Mouse (Mus musculus) MEL (cell line): Measurements from ENCODE around the gene Sergef. TPM values are rescaled to one million over a fixed set of nuclear protein-coding genes. Genes with fewer than 3 reads are reported as not detected.
"Not testable (repeated sequence)": the region's sequence is repeated elsewhere in the genome, so short reads cannot be mapped to it uniquely, and the experiment has no call there.

ENCODE experiments used
- DNase-seq: peaks from one replicate; pipeline ENCODE4 v3.0.0; 2011; ENCODE audit warnings: low read depth, low spot score
- H3K27ac ChIP-seq: 2 replicates; pipeline ENCODE4 v1.5.1; 2012; ENCODE audit warnings: low read depth, mild to moderate bottlenecking, control low read depth, low read length, moderate library complexity; ENCODE audit not compliant: control insufficient read depth
- H3K27me3 ChIP-seq, 2 experiments: fragments of 150-350 bp in 1 of 2; sonication (generic) in 1 of 2; 2 replicates each; pipeline ENCODE4 v1.6.1; 2012; ENCODE audit warnings: low read length in 2 of 2, mild to moderate bottlenecking in 2 of 2, improper control_type of control experiment in 1 of 2, moderate library complexity in 1 of 2; ENCODE audit not compliant: insufficient read depth in 2 of 2, control insufficient read depth in 1 of 2
- H3K36me3 ChIP-seq, 2 experiments: 2 replicates each; pipeline ENCODE4 v1.6.1; 2012 to 2014; ENCODE audit warnings: low read length in 2 of 2, improper control_type of control experiment in 1 of 2, inconsistent platforms in 1 of 2, mild to moderate bottlenecking in 1 of 2; ENCODE audit not compliant: insufficient read depth in 2 of 2, control insufficient read depth in 1 of 2
- H3K4me1 ChIP-seq, 2 experiments: fragments of 150-350 bp in 1 of 2; sonication (generic) in 1 of 2; 2 replicates each; pipeline ENCODE4 v1.6.1; 2012; ENCODE audit warnings: low read length in 2 of 2, improper control_type of control experiment in 1 of 2, mild to moderate bottlenecking in 1 of 2; ENCODE audit not compliant: insufficient read depth in 2 of 2, control insufficient read depth in 1 of 2
- H3K4me3 ChIP-seq, 2 experiments: fragments of 150-350 bp in 1 of 2; sonication (generic) in 1 of 2; 2 replicates each; pipeline ENCODE4 v1.5.1; 2012; ENCODE audit warnings: low read depth in 2 of 2, low read length in 2 of 2, mild to moderate bottlenecking in 2 of 2, moderate library complexity in 2 of 2, control low read depth in 1 of 2, improper control_type of control experiment in 1 of 2; ENCODE audit not compliant: control insufficient read depth in 1 of 2, insufficient read depth in 1 of 2
- H3K79me2 ChIP-seq: 2 replicates; pipeline ENCODE4 v1.6.1; 2012; ENCODE audit warnings: mild to moderate bottlenecking, low read length, moderate library complexity; ENCODE audit not compliant: control insufficient read depth, poor library complexity, insufficient read depth
- H3K9ac ChIP-seq: 2 replicates; pipeline ENCODE4 v1.6.1; 2012; ENCODE audit warnings: low read depth, mild to moderate bottlenecking, control low read depth, low read length, moderate library complexity; ENCODE audit not compliant: control insufficient read depth, poor library complexity, severe bottlenecking
- H3K9me3 ChIP-seq: fragments of 150-350 bp; sonication (generic); replicated peaks from 2 replicates; pipeline ENCODE4 v1.6.1; 2012; ENCODE audit warnings: mild to moderate bottlenecking, low read length, improper control_type of control experiment, moderate library complexity; ENCODE audit not compliant: insufficient read depth
- EP300 ChIP-seq, 2 experiments: IDR thresholded peaks; 2 replicates each; pipeline ENCODE4 v1.6.1; 2011; ENCODE audit warnings: improper control_type of control experiment in 2 of 2, low read length in 2 of 2, low read depth in 1 of 2, mild to moderate bottlenecking in 1 of 2
- ETS1 ChIP-seq: IDR thresholded peaks from 2 replicates; pipeline ENCODE4 v1.6.1; 2012; ENCODE audit warnings: low read depth, mild to moderate bottlenecking, inconsistent platforms, low read length, improper control_type of control experiment, moderate library complexity
- HCFC1 ChIP-seq: IDR thresholded peaks from 2 replicates; pipeline ENCODE4 v1.6.1; 2012; ENCODE audit warnings: low read depth, mild to moderate bottlenecking, inconsistent platforms, low read length, improper control_type of control experiment, moderate library complexity
- JUND ChIP-seq: IDR thresholded peaks from 2 replicates; pipeline ENCODE4 v1.6.1; 2011; ENCODE audit warnings: low read depth, mild to moderate bottlenecking, improper control_type of control experiment, low read length
- MAX ChIP-seq: IDR thresholded peaks from 2 replicates; pipeline ENCODE4 v1.6.1; 2011; ENCODE audit warnings: low read length, improper control_type of control experiment
- MAZ ChIP-seq: IDR thresholded peaks from 2 replicates; pipeline ENCODE4 v1.6.1; 2012; ENCODE audit warnings: low read depth, mild to moderate bottlenecking, inconsistent platforms, low read length, improper control_type of control experiment
- MEF2A ChIP-seq: IDR thresholded peaks from 2 replicates; pipeline ENCODE4 v1.6.1; 2014; ENCODE audit warnings: low read depth, mild to moderate bottlenecking, inconsistent platforms, low read length, improper control_type of control experiment; ENCODE audit not compliant: poor library complexity, insufficient replicate concordance, severe bottlenecking; ENCODE audit errors: extremely low read depth
- MXI1 ChIP-seq: IDR thresholded peaks from 2 replicates; pipeline ENCODE4 v1.6.1; 2011; ENCODE audit warnings: mild to moderate bottlenecking, low read depth, low read length, improper control_type of control experiment
- NELFE ChIP-seq: IDR thresholded peaks from 2 replicates; pipeline ENCODE4 v1.6.1; 2011; ENCODE audit warnings: low read depth, low read length, improper control_type of control experiment
- NRF1 ChIP-seq: IDR thresholded peaks from 2 replicates; pipeline ENCODE4 v1.6.1; 2014; ENCODE audit warnings: low read depth, mild to moderate bottlenecking, inconsistent platforms, low read length, improper control_type of control experiment, moderate library complexity; ENCODE audit not compliant: poor library complexity, insufficient read depth, severe bottlenecking
- SIN3A ChIP-seq: IDR thresholded peaks from 2 replicates; pipeline ENCODE4 v1.6.1; 2012; ENCODE audit warnings: low read length, improper control_type of control experiment, inconsistent platforms
- TCF12 ChIP-seq: IDR thresholded peaks from 2 replicates; pipeline ENCODE4 v1.6.1; 2014; ENCODE audit warnings: low read depth, mild to moderate bottlenecking, inconsistent platforms, low read length, improper control_type of control experiment, moderate library complexity
- USF1 ChIP-seq: IDR thresholded peaks from 2 replicates; pipeline ENCODE4 v1.6.1; 2014; ENCODE audit warnings: low read depth, mild to moderate bottlenecking, inconsistent platforms, low read length, improper control_type of control experiment, moderate library complexity
- ZC3H11A ChIP-seq: IDR thresholded peaks from 2 replicates; pipeline ENCODE4 v1.6.1; 2012; ENCODE audit warnings: low read depth, mild to moderate bottlenecking, inconsistent platforms, low read length, improper control_type of control experiment
- polyA plus RNA-seq, 2 experiments: library from polyadenylated mRNA; stranded (reverse) in 1 of 2; unstranded in 1 of 2; fragments of >175 nt in 1 of 2; fragments of >200 nt in 1 of 2; gene quantifications; 2 replicates each; pipeline versions ENCODE4 v1.2.1 to v1.2.4; 2012; ENCODE audit warnings: low replicate concordance in 2 of 2, low read depth in 1 of 2; ENCODE audit not compliant: insufficient read length in 2 of 2, insufficient read depth in 1 of 2, missing spikeins in 1 of 2
- total RNA-seq: library from RNA; depleted of rRNA; stranded (reverse); fragments of 300-350 nt; gene quantifications from 2 replicates; pipeline ENCODE4 v1.2.3, GENCODE M21; 2012

The Sergef gene
- total and polyA plus RNA-seq, 3 experiments: 7.6 to 11.7 TPM; not detected in 1

GRCm38 (mm10) chr7:46686827-46687226, 47.2 kb upstream of the Sergef start:
- no peak for DNase-seq
- Histone ChIP-seq H3K27me3 (no peaks in the 10 kb centered on the region), H3K79me2 (no peaks in the 10 kb centered on the region), H3K9ac (no peak overlapping the region), H3K4me3 (no peak overlapping the region), H3K36me3 (peaks cover 0 to 1% of the 10 kb centered on the region in 2 experiments; a peak in 2 of 4 replicates), H3K9me3 (no peaks in the 10 kb centered on the region), H3K4me1 (no peaks in the 10 kb centered on the region), H3K27ac (no peak overlapping the region)
- 0 out of 2 replicates have a peak, but pooled peaks have one; percentile 19 for TF ChIP-seq HCFC1
- TF ChIP-seq MEF2A: no peak

- no peak overlapping the region for H3K9ac ChIP-seq
- peaks cover 0 to 7% of the 10 kb centered on the region in 2 experiments; a peak in 2 of 4 replicates for H3K36me3 ChIP-seq
- H3K9me3 ChIP-seq: no peaks in the 10 kb centered on the region
- H3K27me3 ChIP-seq: no peaks in the 10 kb centered on the region
- no peaks in the 10 kb centered on the region for H3K79me2 ChIP-seq
- no peak for DNase-seq
- no peak overlapping the region for H3K4me3 ChIP-seq
- H3K27ac ChIP-seq: no peak overlapping the region
- peaks cover 6 to 9% of the 10 kb centered on the region in 2 experiments for H3K4me1 ChIP-seq
- TF ChIP-seq MAX (no peak), JUND (no peak), ZC3H11A (no peak), TCF12 (no peak), SIN3A (no peak), MXI1 (no peak), USF1 (no peak)
- TF ChIP-seq, all 39 proteins: peak for 0
Measured at GRCm38 (mm10) chr7:46680732-46681131, 41.1 kb upstream of the Sergef start.

GRCm38 (mm10) chr7:46679044-46679443, 39.4 kb upstream of the Sergef start:
- H3K4me1 ChIP-seq: peaks cover 10 to 16% of the 10 kb centered on the region in 2 experiments
- H3K36me3 ChIP-seq: peaks cover 0 to 12% of the 10 kb centered on the region in 2 experiments; a peak in 2 of 4 replicates
- not testable (repeated sequence) for H3K9me3 ChIP-seq, H3K79me2 ChIP-seq, H3K27ac ChIP-seq, H3K9ac ChIP-seq, H3K4me3 ChIP-seq, H3K27me3 ChIP-seq, DNase-seq

- H3K36me3 ChIP-seq: peaks cover 0 to 12% of the 10 kb centered on the region in 2 experiments; a peak in 2 of 4 replicates
- H3K79me2 ChIP-seq: no peaks in the 10 kb centered on the region
- DNase-seq: peak; percentile 41
- peaks cover 10 to 16% of the 10 kb centered on the region in 2 experiments for H3K4me1 ChIP-seq
- H3K27me3 ChIP-seq: no peaks in the 10 kb centered on the region
- H3K4me3 ChIP-seq: no peak overlapping the region
- no peak overlapping the region for H3K27ac ChIP-seq
- no peak overlapping the region for H3K9ac ChIP-seq
- no peaks in the 10 kb centered on the region for H3K9me3 ChIP-seq
- no peak for TF ChIP-seq MAX
- no peak for TF ChIP-seq NELFE
- TF ChIP-seq ETS1: peak; percentile 73
- TF ChIP-seq NRF1: no peak
- TF ChIP-seq EP300 (IDR thresholded peaks at IDR 0.05; ENCODE audit: low read depth in 1 of 2, low read length in 2 of 2): no peak
- no peak for TF ChIP-seq MAZ
Measured at GRCm38 (mm10) chr7:46678417-46678816, 38.8 kb upstream of the Sergef start.
